Mouse (Mus musculus) lung, embryonic 16.5 days (tissue): ENCODE results near the gene Mcu. TPM values are rescaled to one million over a fixed set of nuclear protein-coding genes. Genes with fewer than 3 reads are reported as not detected.

Source experiments
- ATAC-seq: fragments of 200-750 bp; cut with Nextera tagmentation; 2 replicates; pipeline ENCODE4 v1.8.0; 2017; ENCODE audit warnings: low read depth, mild to moderate bottlenecking, moderate library complexity
- H3K27ac ChIP-seq: fragments of 300-500 bp; sonication (generic); 2 replicates; pipeline ENCODE4 v1.5.1; 2014; ENCODE audit warnings: mild to moderate bottlenecking, control low read depth, low read length
- H3K27me3 ChIP-seq: fragments of 300-500 bp; sonication (generic); 2 replicates; pipeline ENCODE4 v1.6.1; 2014; ENCODE audit warnings: low read depth, low read length, mixed read lengths; ENCODE audit not compliant: control insufficient read depth, insufficient read depth
- H3K36me3 ChIP-seq: fragments of 300-500 bp; sonication (generic); 2 replicates; pipeline ENCODE4 v1.6.1; 2014; ENCODE audit warnings: low read length; ENCODE audit not compliant: control insufficient read depth, insufficient read depth
- H3K4me1 ChIP-seq: fragments of 300-500 bp; sonication (generic); replicated peaks from 2 replicates; pipeline ENCODE4 v1.6.1; 2014; ENCODE audit warnings: low read length, mixed read lengths; ENCODE audit not compliant: control insufficient read depth, insufficient read depth
- H3K4me2 ChIP-seq: fragments of 300-500 bp; sonication (generic); 2 replicates; pipeline ENCODE4 v1.6.1; 2014; ENCODE audit warnings: low read depth, low read length, control low read depth
- H3K4me3 ChIP-seq: fragments of 300-500 bp; sonication (generic); 2 replicates; pipeline ENCODE4 v1.5.1; 2014; ENCODE audit warnings: mild to moderate bottlenecking, low read length, control low read depth
- H3K9ac ChIP-seq: fragments of 300-500 bp; sonication (generic); 2 replicates; pipeline ENCODE4 v1.6.1; 2014; ENCODE audit warnings: low read length, control low read depth
- H3K9me3 ChIP-seq: fragments of 300-500 bp; sonication (generic); 2 replicates; pipeline ENCODE4 v1.6.1; 2016; ENCODE audit warnings: low read length; ENCODE audit not compliant: control insufficient read depth
- WGBS: fragments of 180-500 bp; shearing (Covaris S2); extraction: QIAGEN DNeasy Blood & Tissue Kit; methylation state at CpG from one replicate; pipeline ENCODE4 v1.1.7; 2014; 5-methylcytosine and 5-hydroxymethylcytosine counted together
- polyA plus RNA-seq: library from polyadenylated mRNA; unstranded; fragments of >200 nt; fragmentation: Nextera tagmentation; extraction: Ambion mirVana; gene quantifications from 2 replicates; pipeline ENCODE4 v1.2.1, GENCODE M21; 2015

Mcu gene
- polyA plus RNA-seq, 1 experiment from 2014 or later: 33.3 TPM

- Histone ChIP-seq H3K4me2 (no peak overlapping the region), H3K4me3 (no peak overlapping the region), H3K4me1 (no peaks in the 10 kb centered on the region; the same call in 1 of the 2 replicates), H3K27ac (peak overlapping the region; percentile 15; the same call in 1 of the 2 replicates), H3K9me3 (no peaks in the 10 kb centered on the region), H3K36me3 (no peaks in the 10 kb centered on the region), H3K27me3 (no peaks in the 10 kb centered on the region), H3K9ac (no peak overlapping the region)
- WGBS: 62% methylated on average over 3 of the region's 3 CpGs
- ATAC-seq: peak; percentile 56; the same call in 1 of the 2 replicates
Measured at GRCm38 (mm10) chr10:59416623-59417022, 199.9 kb downstream of the Mcu start.

- H3K36me3 ChIP-seq: no peaks in the 10 kb centered on the region
- no peaks in the 10 kb centered on the region; the same call in 1 of the 2 replicates for H3K4me1 ChIP-seq
- no peaks in the 10 kb centered on the region for H3K27me3 ChIP-seq
- H3K27ac ChIP-seq: no peak overlapping the region
- no peak overlapping the region for H3K4me3 ChIP-seq
- H3K9me3 ChIP-seq: no peaks in the 10 kb centered on the region
- H3K4me2 ChIP-seq: no peak overlapping the region
- no peak overlapping the region for H3K9ac ChIP-seq
- WGBS: 85% methylated on average over 4 of the region's 4 CpGs
- no peak for ATAC-seq
Measured at GRCm38 (mm10) chr10:59413711-59414110, 202.8 kb downstream of the Mcu start.

GRCm38 (mm10) chr10:59410264-59410663, 206.2 kb downstream of the Mcu start:
- no peaks in the 10 kb centered on the region for H3K36me3 ChIP-seq
- no peaks in the 10 kb centered on the region for H3K9me3 ChIP-seq
- no peak overlapping the region for H3K4me3 ChIP-seq
- no peak overlapping the region for H3K27ac ChIP-seq
- H3K27me3 ChIP-seq: no peaks in the 10 kb centered on the region
- H3K9ac ChIP-seq: no peak overlapping the region
- H3K4me2 ChIP-seq: no peak overlapping the region
- WGBS: 70% methylated on average over 12 of the region's 12 CpGs
- ATAC-seq: no peak
- H3K4me1 ChIP-seq: no peaks in the 10 kb centered on the region

GRCm38 (mm10) chr10:59408499-59408898, 208.0 kb downstream of the Mcu start:
- ATAC-seq: no peak
- WGBS: 46% methylated on average over 6 of the region's 6 CpGs
- no peaks in the 10 kb centered on the region for H3K27me3 ChIP-seq
- H3K36me3 ChIP-seq: no peaks in the 10 kb centered on the region
- H3K4me3 ChIP-seq: no peak overlapping the region
- no peaks in the 10 kb centered on the region for H3K4me1 ChIP-seq
- no peak overlapping the region for H3K4me2 ChIP-seq
- no peak overlapping the region for H3K27ac ChIP-seq
- no peaks in the 10 kb centered on the region for H3K9me3 ChIP-seq
- H3K9ac ChIP-seq: no peak overlapping the region

- Histone ChIP-seq H3K4me3 (no peak overlapping the region), H3K9ac (no peak overlapping the region), H3K27me3 (no peaks in the 10 kb centered on the region), H3K4me2 (no peak overlapping the region), H3K4me1 (no peaks in the 10 kb centered on the region), H3K9me3 (no peaks in the 10 kb centered on the region), H3K36me3 (no peaks in the 10 kb centered on the region), H3K27ac (no peak overlapping the region)
- ATAC-seq: no peak
- WGBS: 52% methylated on average over 10 of the region's 10 CpGs
Measured at GRCm38 (mm10) chr10:59403793-59404149, 212.7 kb downstream of the Mcu start.

- Histone ChIP-seq H3K4me2 (no peak within 1 kb of the TSS), H3K9me3 (no peaks in the 10 kb centered on the region), H3K9ac (no peak within 1 kb of the TSS), H3K4me3 (no peak within 1 kb of the TSS), H3K36me3 (no peaks in the 10 kb centered on the region), H3K4me1 (no peaks in the 10 kb centered on the region), H3K27me3 (no peaks in the 10 kb centered on the region), H3K27ac (no peak within 1 kb of the TSS)
- WGBS: 58% methylated on average over 21 of the region's 21 CpGs
- no peak for ATAC-seq
Measured at GRCm38 (mm10) chr10:59402899-59403792, 213.3 kb downstream of the Mcu start, which contains the start of gene Pla2g12b. Gene Pla2g12b (plus strand): TSS chr10:59403660.

Other genes with a start within 250 kb of the Mcu start
- gene Gm10273, start 221.1 kb downstream of the Mcu start, polyA plus RNA-seq: 1.3 and 12.4 TPM in 2 replicates
- gene Pla2g12b, start 213.0 kb downstream of the Mcu start, polyA plus RNA-seq: 0.19 and 1.0 TPM in 2 replicates
- gene Oit3, start 174.9 kb downstream of the Mcu start, polyA plus RNA-seq: 2.8 TPM in 2 replicates
- not detected in 2 replicates for gene Gm10322, start 629 bp downstream of the Mcu start, polyA plus RNA-seq
- 68.8 and 69.1 TPM in 2 replicates for gene Micu1, start 85.8 kb upstream of the Mcu start, polyA plus RNA-seq